Mouse (Mus musculus) NIH3T3 (cell line): ENCODE results near the gene Znrd1as.

Experiments used
- DNase-seq: peaks from one replicate; pipeline ENCODE4 v3.0.0-alpha.2; 2012; ENCODE audit warnings: low read depth

Gene Znrd1as

GRCm38 (mm10) chr17:36997033-36997735 lies 38.8 kb downstream of the Znrd1as start:
- peak; percentile 94 for DNase-seq

DNA sequence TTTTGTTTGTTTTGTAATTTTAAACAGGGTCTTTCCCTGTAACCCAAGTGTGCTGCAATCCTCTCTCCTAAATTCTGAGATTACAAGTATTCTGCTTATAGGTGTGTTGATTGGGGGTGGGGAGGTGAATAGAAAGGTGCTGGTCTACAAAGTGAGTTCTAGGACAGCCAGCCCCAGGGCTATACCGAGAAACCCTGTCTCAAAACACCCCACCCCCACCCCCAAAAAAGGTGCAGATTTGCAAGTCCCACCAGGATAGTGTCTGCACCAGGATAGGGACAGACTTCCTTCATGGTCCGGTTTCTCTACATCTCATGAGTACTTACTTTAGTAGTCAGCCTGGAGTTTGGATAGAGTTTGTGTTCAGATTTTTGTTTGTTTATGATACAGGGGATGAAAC lies 40.1 kb downstream of the Znrd1as start:
- no peak for DNase-seq

- DNase-seq: no peak
Observed at GRCm38 (mm10) chr17:37000863-37001262, 42.5 kb downstream of the Znrd1as start, which contains the start of gene Zfp57. Gene Zfp57, plus strand, starts transcription at chr17:37001163.

DNA sequence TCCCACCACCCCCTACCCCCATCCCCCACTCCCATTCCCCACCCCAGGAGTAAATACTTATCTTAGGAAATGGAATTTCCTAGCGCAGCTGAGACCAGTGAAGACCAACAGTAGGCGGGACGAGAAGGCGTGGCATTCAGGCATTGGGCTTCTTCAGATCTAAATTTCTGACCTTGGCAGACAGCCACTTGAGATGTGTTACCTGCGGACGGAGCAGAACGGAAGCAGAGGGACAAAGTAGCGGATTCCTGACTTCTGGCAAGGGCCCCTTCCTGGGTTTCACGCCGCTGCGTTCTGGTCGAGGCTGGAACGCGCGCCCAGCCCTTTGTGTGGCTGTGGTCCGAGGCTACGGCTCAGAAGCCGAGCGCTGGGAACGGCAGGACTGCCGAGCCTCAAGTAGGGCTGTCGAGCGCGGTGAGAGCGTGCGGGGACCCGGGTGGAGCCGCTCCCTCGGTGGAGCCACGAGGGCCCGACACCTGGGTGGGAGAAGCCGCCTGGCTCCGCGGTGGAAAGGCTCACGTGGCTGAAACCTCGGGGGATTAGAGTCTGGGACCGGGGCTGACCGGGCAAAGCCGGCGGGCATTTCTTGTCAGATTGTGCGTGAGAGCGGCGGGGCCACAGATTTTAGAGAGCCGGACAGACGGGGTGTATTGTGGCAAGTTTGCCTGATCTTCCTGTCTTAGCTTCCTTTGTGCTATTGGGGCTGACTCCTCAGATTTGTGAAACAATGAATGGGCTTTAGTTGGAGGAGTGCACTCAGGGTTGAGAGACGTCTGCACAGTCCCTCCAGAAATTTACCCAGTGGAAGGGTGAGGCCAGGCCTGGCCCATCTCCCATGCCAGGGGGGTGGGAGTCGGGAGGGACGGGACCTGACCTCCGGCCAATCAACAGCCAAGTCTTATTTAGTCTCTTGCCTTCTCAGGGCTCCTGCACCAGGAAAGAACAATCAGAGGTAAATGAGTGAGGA lies 44.3 kb downstream of the Znrd1as start:
- peak; percentile 89 for DNase-seq

GRCm38 (mm10) chr17:37003366-37003765 lies 45.0 kb downstream of the Znrd1as start:
- DNase-seq: no peak

- DNase-seq: no peak
Observed at GRCm38 (mm10) chr17:37008161-37008560, 49.8 kb downstream of the Znrd1as start.

GRCm38 (mm10) chr17:37009460-37010042 lies 51.2 kb downstream of the Znrd1as start:
- DNase-seq: no peak

DNA sequence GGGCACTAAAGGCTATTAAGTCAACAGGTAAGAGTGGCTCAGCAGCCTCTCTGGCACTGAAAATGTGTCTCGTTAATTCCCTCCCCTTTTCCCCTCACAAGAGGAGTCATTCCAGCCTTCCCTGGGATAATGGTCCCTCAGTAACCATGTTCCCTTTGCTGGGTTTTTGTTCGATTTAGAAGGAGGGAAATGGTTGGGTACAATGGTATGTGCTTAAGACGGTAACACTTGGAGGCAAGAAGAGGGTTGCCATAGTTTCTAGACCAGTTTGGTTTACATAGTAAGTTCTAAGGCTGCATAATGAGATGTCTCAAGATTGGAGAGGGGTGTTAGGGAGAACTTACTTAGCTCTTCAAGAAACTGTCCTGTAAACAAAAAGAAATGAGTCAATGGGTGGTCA lies 53.3 kb downstream of the Znrd1as start:
- no peak for DNase-seq

GRCm38 (mm10) chr17:37012141-37012540 lies 53.7 kb downstream of the Znrd1as start:
- no peak for DNase-seq
